Mouse (Mus musculus): ENCODE data around the gene Ciao2b.

The Ciao2b gene

GRCm38 (mm10) chr8:104611613-104612012, 30.2 kb downstream of the Ciao2b start:
- no peak for DNase-seq

- DNase-seq, result no peak
These were observed 31.5 kb downstream of the Ciao2b start for GRCm38 (mm10) chr8:104610185-104610766.

- no peak for DNase-seq
These were observed 32.5 kb downstream of the Ciao2b start for GRCm38 (mm10) chr8:104609222-104609621.

- no peak for DNase-seq
These were observed 33.8 kb downstream of the Ciao2b start for GRCm38 (mm10) chr8:104607944-104608343.

GRCm38 (mm10) chr8:104606329-104606728, 35.4 kb downstream of the Ciao2b start:
- DNase-seq, result no peak

GRCm38 (mm10) chr8:104603245-104603593, 38.5 kb downstream of the Ciao2b start:
- no peak for DNase-seq

GRCm38 (mm10) chr8:104602468-104603244, 39.1 kb downstream of the Ciao2b start:
- peak; percentile 84 for DNase-seq

- no peak for DNase-seq
These were observed 39.8 kb downstream of the Ciao2b start for GRCm38 (mm10) chr8:104601941-104602371.

GRCm38 (mm10) chr8:104601386-104601785, 40.4 kb downstream of the Ciao2b start:
- DNase-seq, result no peak

GRCm38 (mm10) chr8:104598496-104598895, 43.3 kb downstream of the Ciao2b start:
- DNase-seq, result no peak

- no peak for DNase-seq
These were observed 44.1 kb downstream of the Ciao2b start for GRCm38 (mm10) chr8:104597656-104598055.

GRCm38 (mm10) chr8:104595773-104596536, 45.8 kb downstream of the Ciao2b start:
- no peak for DNase-seq

- no peak for DNase-seq
These were observed 47.0 kb downstream of the Ciao2b start for GRCm38 (mm10) chr8:104594611-104595362.

- DNase-seq, result no peak
These were observed 48.0 kb downstream of the Ciao2b start for GRCm38 (mm10) chr8:104593536-104594325.

GRCm38 (mm10) chr8:104592566-104592965, 49.2 kb downstream of the Ciao2b start:
- DNase-seq, result no peak

- no peak for DNase-seq
These were observed 49.9 kb downstream of the Ciao2b start for GRCm38 (mm10) chr8:104591856-104592255.

GRCm38 (mm10) chr8:104591133-104591834, 50.5 kb downstream of the Ciao2b start, which contains the start of gene Pdp2:
Pdp2 (plus strand) TSS chr8:104591451.
- DNase-seq, result peak; percentile 89

- DNase-seq, result no peak
These were observed 51.5 kb downstream of the Ciao2b start for GRCm38 (mm10) chr8:104590284-104590683.
